Comparison of ENCODE assay signal across 20 mouse cellular contexts in the genomic region with DNA sequence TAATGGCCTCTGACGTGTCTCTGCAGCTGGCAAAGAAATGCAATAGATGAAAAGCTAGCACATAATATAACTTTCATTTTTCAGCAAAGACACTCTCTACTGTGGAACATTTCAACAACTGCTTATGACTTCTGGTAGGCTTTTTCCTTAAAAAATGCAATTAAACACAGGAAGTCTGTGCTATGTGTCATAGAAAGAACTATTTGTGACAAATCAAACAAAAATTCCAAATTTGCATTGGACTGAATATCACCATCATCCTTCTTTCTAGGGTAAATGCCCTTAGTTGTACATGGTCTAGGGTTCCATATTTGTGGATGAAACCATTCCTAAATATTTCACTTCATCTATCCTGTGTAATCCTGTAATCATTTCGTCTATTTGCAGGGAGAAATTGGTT.
"Had no signal": no experiment of that assay in that cellular context is flagged by ENCODE, and none has a peak within 500 bp of the region (broad histone marks: within the 10 kb centered on the region; RNA-seq: fewer than 3 reads in every experiment).

No protein-coding gene starts in this region.

- DNase-seq: liver, postnatal 0 days; lung, adult 2 months; lung, postnatal 10 days; lung, postnatal 36 days; retina, postnatal 1 day; right cerebral cortex, adult 18-20 months; right cerebral cortex, postnatal 14 days; thymus, adult 18-20 months; thymus, postnatal 14 days; thymus, postnatal 36 days had no signal

- H3K4me2 ChIP-seq: liver, embryonic 15.5 days; midbrain, embryonic 11.5 days; midbrain, embryonic 13.5 days; midbrain, embryonic 15.5 days; neural tube, embryonic 13.5 days; neural tube, embryonic 15.5 days; stomach, embryonic 15.5 days had no signal

- H3K9me3 ChIP-seq: liver, embryonic 15.5 days; megakaryocyte, embryonic 14.5 days; midbrain, embryonic 13.5 days; midbrain, embryonic 15.5 days; neural tube, embryonic 13.5 days; neural tube, embryonic 15.5 days; stomach, embryonic 15.5 days had no signal

- H3K9ac ChIP-seq: liver, embryonic 15.5 days; liver, postnatal 0 days; midbrain, embryonic 13.5 days; midbrain, embryonic 15.5 days; neural tube, embryonic 13.5 days; neural tube, embryonic 15.5 days; stomach, embryonic 15.5 days had no signal

- H3K27ac ChIP-seq: liver, embryonic 15.5 days; macrophage; midbrain, embryonic 13.5 days; midbrain, embryonic 15.5 days; neural tube, embryonic 13.5 days; neural tube, embryonic 15.5 days; stomach, embryonic 15.5 days; stomach, postnatal 0 days had no signal

- H3K4me1 ChIP-seq: liver, embryonic 15.5 days; megakaryocyte, embryonic 14.5 days; midbrain, embryonic 13.5 days; midbrain, embryonic 15.5 days; neural tube, embryonic 13.5 days; neural tube, embryonic 15.5 days; stomach, embryonic 15.5 days had no signal

- ATAC-seq: liver, postnatal 0 days; midbrain, embryonic 13.5 days; midbrain, embryonic 15.5 days had no signal

- H3K27me3 ChIP-seq: liver, embryonic 15.5 days; megakaryocyte, embryonic 14.5 days; midbrain, embryonic 13.5 days; midbrain, embryonic 15.5 days; neural tube, embryonic 13.5 days; neural tube, embryonic 15.5 days; stomach, embryonic 15.5 days had no signal

- H3K4me3 ChIP-seq: liver, embryonic 15.5 days; megakaryocyte, embryonic 14.5 days; midbrain, embryonic 13.5 days; midbrain, embryonic 15.5 days; neural tube, embryonic 13.5 days; neural tube, embryonic 15.5 days; stomach, embryonic 15.5 days had no signal

- H3K36me3 ChIP-seq: liver, embryonic 15.5 days; midbrain, embryonic 13.5 days; midbrain, embryonic 15.5 days; neural tube, embryonic 13.5 days; neural tube, embryonic 15.5 days; stomach, embryonic 15.5 days had no signal
